Mouse (Mus musculus) cerebellum, adult 9-10 months (tissue): ENCODE results near the gene Ndufv1.
"Not testable (repeated sequence)": the region's sequence is repeated elsewhere in the genome, so short reads cannot be mapped to it uniquely, and the experiment has no call there.

Experiments
- DNase-seq: peaks from one replicate; pipeline ENCODE4 v3.0.0; 2022

The Ndufv1 gene

DNA sequence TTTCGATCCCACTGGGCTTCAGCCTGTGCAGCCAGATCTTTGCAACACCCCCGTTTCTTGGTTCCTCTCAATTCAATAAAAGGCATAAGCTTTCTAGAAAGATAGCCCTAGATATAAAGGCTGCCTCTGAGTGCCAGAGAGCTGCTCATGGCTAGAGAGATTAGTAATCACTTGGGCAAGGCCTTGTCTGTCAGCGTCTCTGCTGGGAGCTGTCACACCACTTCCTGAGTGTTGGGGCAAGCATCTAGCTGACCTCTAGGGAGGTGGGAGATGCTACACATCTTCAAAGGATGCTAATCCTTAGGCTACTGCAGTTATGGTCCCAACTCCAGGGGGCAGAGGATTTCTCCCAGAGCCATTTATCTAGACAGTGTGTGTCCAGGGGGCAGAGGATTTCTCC lies 45.3 kb downstream of the Ndufv1 start:
- no peak for DNase-seq

DNA sequence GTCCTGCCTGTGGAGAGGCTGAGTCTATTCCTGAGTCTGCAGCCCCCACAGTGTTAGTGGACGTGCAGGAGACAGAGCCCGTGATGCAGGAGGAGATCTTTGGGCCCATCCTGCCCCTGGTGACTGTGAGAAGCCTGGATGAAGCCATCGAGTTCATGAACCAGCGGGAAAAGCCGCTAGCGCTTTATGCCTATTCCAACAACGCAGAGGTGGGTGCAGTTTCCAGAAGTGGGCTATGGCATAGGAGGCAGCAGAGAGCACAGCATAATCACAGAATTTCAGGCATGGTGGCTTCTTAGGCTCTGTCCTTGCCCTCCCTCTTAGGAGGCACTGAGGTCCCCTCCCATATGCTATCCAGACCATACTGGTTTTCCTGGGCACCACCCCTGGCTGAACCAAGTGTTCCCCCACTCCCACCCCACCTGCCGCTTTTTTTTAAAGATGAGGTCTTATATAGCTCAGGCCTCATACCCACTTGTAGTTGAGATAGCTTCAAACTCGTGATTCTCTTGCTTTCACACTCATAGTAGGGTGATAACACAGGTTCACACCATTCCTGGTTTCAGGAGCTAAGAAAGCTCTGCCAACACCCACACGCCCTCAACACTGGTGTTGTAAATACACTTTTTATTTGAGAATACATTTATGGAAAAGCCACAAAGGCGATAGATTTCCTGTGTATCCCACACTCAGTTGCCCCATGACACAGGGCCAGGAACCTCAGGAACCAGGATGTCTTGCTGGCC lies 46.1 kb downstream of the Ndufv1 start:
- DNase-seq = no peak

DNA sequence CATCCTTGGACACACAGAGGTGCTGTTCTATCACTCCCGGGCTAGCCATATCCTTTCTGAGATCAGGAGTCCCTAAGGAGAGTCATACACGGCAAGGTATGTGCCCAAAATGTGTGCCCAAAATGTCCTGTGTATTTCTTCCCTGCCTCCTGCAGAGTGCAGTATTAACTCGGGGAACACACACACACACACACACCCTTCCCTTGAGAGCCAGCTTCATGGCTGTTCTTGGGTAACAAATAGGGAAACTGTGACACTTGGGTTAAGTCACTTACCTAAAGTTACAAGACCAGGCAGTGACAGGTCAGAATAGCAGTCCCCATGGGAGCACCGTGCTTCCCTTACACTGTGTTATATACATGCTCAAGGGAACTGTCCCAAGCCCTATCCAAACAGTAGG lies 48.6 kb downstream of the Ndufv1 start:
- no peak for DNase-seq

DNA sequence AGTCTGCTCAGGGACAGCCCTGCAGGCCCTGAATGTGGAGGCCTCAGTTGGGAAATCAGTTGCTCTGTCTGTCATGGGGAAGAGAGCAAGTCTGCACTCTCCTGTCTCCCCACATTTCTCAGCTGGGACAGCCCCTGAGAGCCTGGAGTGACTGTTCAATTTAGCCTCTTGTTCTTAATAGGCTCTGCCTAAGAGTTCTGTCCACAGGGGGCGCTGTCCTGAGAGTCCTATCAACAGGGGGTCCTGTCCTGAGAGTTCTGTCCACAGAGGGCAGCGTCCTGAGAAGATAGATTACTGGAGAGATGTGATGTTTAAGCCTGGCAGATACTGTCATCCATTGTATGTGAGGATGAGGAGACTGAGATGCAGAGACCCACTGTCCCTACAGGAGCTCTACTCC lies 50.1 kb downstream of the Ndufv1 start:
- no peak for DNase-seq

DNA sequence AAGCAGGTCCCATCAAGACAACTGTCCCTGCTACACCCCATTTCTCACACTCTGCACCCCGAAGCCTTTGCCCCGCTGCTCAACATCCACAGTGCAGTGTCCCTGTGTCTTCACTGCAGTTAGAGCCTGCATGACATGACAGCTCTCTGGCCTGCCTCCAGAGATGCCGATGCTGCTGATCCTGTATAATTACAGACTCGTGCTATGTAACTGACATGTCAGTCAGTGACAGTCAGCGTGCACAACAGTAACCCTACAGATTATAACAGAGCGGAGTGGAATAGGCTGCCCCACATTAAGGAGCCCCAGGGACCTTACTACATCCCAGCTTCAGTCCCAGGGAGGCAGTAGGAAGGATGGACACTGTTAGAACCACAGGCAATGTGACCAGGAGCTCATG lies 50.8 kb downstream of the Ndufv1 start:
- DNase-seq = not testable (repeated sequence)

DNA sequence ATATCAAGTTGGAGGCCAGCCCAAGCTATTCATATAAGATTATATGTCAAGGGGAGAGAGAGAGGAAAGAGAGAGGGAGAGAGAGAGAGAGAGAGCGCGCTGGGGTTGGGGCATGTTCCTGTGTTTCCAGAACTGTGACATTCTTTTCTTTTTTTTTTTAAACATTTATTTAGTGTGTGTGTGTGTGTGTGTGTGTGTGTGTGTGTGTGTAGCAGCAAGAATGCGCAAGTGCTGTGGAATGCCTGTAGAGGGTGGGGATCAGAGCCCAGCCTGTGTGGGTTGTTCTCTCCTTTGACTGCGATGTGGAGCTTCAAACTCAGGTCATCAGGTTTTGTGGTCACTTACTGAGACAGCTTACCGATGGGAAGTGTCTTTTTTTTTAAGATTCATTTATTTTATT lies 52.4 kb downstream of the Ndufv1 start:
- DNase-seq = no peak

DNA sequence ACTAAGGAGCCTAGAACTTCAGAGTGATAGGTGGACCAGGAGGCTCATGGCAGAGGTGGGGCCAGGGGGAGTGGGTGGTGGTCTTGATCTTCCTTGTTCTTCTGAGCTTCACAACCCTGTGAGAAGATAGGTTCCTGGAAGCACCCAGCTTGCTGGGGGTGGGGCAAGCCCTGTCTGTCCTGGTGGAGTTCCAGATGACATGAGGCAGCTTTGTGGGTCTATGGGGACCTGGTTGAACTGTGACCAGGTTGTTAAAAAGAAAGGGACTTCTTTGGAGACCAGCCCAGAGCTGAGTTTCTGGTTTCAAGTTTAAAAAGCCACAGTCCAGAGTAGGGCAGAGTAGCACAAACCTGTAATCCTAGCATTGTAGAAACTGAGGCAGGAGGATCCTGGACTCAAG lies 53.6 kb downstream of the Ndufv1 start:
- no peak for DNase-seq

DNA sequence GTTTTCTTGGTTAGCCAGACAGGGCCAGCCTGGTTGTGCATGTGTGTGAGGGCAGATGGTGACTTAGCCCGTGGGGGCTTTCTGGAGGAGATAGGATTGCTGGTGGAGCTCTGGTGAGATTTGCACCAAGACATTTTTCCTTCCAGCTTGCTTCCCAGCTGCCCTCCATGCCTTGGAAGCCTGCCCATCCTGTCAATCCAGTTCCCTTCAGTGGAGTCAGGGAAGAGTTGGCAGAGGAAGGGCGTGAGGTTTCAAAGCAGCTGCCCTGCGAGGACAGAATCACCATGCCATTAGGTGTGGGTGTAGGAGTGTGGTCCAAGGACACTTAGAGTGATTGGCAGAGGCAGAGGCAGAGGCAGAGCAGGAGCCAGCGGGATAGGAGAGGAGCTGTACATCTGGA lies 54.1 kb downstream of the Ndufv1 start, which contains the start of gene Aldh3b3:
Aldh3b3 (plus strand) TSS at position 176 of the 400 bp plus-strand sequence.
- no peak for DNase-seq
